ENCODE assay signal across 15 mouse cellular contexts in the genomic region with DNA sequence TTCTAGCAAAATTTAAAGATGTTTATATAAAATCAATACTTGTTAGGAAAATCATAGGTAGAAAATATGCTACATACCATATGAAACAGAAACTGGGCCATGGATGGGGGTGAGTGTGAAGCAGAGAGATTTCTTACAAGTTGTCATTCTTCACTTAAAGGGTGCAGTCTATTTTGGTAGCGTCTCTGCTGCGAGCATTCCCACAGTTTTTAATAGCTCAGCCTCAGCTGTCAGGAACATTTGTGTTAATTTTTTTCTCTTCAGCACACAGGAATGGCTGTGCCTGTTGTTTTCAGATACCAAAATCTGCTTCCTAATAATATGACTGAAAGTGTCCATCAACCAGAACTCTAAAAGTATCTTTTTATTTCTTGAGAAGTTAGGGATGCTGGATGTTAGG.
DNase-seq lines count a peak whose midpoint lies in the region.
"Had no signal": no experiment of that assay in that cellular context is flagged by ENCODE, and none has a peak within 500 bp of the region (broad histone marks: within the 10 kb centered on the region; RNA-seq: fewer than 3 reads in every experiment).

No protein-coding gene starts in this region.

- peak; percentile 57 to 73 for DNase-seq in frontal cortex, adult 2 months (ENCODE audit: extremely low spot score in 1 of 2, low spot score in 1 of 2)
- DNase-seq in frontal cortex, postnatal 25 days (ENCODE audit: low spot score in 2 of 2) = no peak
- peak; percentile 60 for DNase-seq in right cerebral cortex, adult 18-20 months
- no peak for DNase-seq in right cerebral cortex, postnatal 25 days
- peak; percentile 58 for DNase-seq in layer of hippocampus, adult 9-11 months
- peak; percentile 16 to 71 for DNase-seq in right cerebral cortex, postnatal 36 days (ENCODE audit: low spot score in 2 of 2)
- DNase-seq in yolk sac, embryonic 10.5 days (ENCODE audit: low spot score) = no peak
- DNase-seq in cerebellum, postnatal 25 days = no peak
- DNase-seq: adrenal gland, postnatal 14 days; cerebellum, adult 18-20 months; cerebellum, postnatal 10 days; heart, postnatal 14 days; kidney, adult 11 months; kidney, postnatal 25 days; liver, postnatal 0 days had no signal

Comparison
In these comparisons a context has a peak if more than half of its experiments do, and no peak if none do; other contexts are left out.
1. DNase-seq: peak in frontal cortex, adult 2 months (2 of 2), right cerebral cortex, adult 18-20 months (single experiment), layer of hippocampus, adult 9-11 months (single experiment) and right cerebral cortex, postnatal 36 days (2 of 2); none in frontal cortex, postnatal 25 days (0 of 2), right cerebral cortex, postnatal 25 days (single experiment), yolk sac, embryonic 10.5 days (single experiment) and cerebellum, postnatal 25 days (0 of 2).